Mouse (Mus musculus) embryonic facial prominence, embryonic 11.5 days (tissue): ENCODE measurements around the gene Abca8a. TPM values are rescaled to one million over a fixed set of nuclear protein-coding genes. Genes with fewer than 3 reads are reported as not detected.
"Not testable (repeated sequence)": the region's sequence is repeated elsewhere in the genome, so short reads cannot be mapped to it uniquely, and the experiment has no call there.

ENCODE experiments used
- ATAC-seq: fragments of 200-750 bp; cut with Nextera tagmentation; replicated peaks from 2 replicates; pipeline ENCODE4 v1.8.0; 2017; ENCODE audit warnings: low read depth; ENCODE audit not compliant: insufficient number of reproducible peaks, low FRiP score, low TSS enrichment
- DNase-seq: peaks from one replicate; pipeline ENCODE4 v3.0.0-alpha.2; 2015; ENCODE audit warnings: low spot score
- H3K27ac ChIP-seq: fragments of 300-500 bp; sonication (generic); replicated peaks from 2 replicates; pipeline ENCODE4 v1.5.1; 2014; ENCODE audit warnings: mild to moderate bottlenecking, low read depth, low read length, control low read depth
- H3K27me3 ChIP-seq: fragments of 300-500 bp; sonication (generic); 2 replicates; pipeline ENCODE4 v1.6.1; 2014; ENCODE audit warnings: mild to moderate bottlenecking, low read length, moderate library complexity, mixed read lengths; ENCODE audit not compliant: control insufficient read depth, insufficient read depth
- H3K36me3 ChIP-seq: fragments of 300-500 bp; sonication (generic); replicated peaks from 2 replicates; pipeline ENCODE4 v1.6.1; 2014; ENCODE audit warnings: low read depth, mild to moderate bottlenecking, low read length, moderate library complexity, mixed read lengths; ENCODE audit not compliant: control insufficient read depth, insufficient read depth
- H3K4me1 ChIP-seq: fragments of 300-500 bp; sonication (generic); 2 replicates; pipeline ENCODE4 v1.6.1; 2014; ENCODE audit warnings: low read length, mixed read lengths; ENCODE audit not compliant: control insufficient read depth, insufficient read depth
- H3K4me2 ChIP-seq: fragments of 300-500 bp; sonication (generic); 2 replicates; pipeline ENCODE4 v1.6.1; 2014; ENCODE audit warnings: low read depth, mild to moderate bottlenecking, control low read depth, low read length, moderate library complexity
- H3K4me3 ChIP-seq: fragments of 300-500 bp; sonication (generic); 2 replicates; pipeline ENCODE4 v1.5.1; 2014; ENCODE audit warnings: low read depth, low read length, control low read depth
- H3K9ac ChIP-seq: fragments of 300-500 bp; sonication (generic); replicated peaks from 2 replicates; pipeline ENCODE4 v1.6.1; 2014; ENCODE audit warnings: mild to moderate bottlenecking, control low read depth, low read length
- H3K9me3 ChIP-seq: fragments of 300-500 bp; sonication (generic); replicated peaks from 2 replicates; pipeline ENCODE4 v1.6.1; 2016; ENCODE audit warnings: mild to moderate bottlenecking, low read length, inconsistent platforms, mixed read lengths; ENCODE audit not compliant: control insufficient read depth
- WGBS: fragments of 180-500 bp; shearing (Covaris S2); extraction: QIAGEN DNeasy Blood & Tissue Kit; methylation state at CpG from one replicate; pipeline ENCODE4 v1.1.7; 2014; 5-methylcytosine and 5-hydroxymethylcytosine counted together
- polyA plus RNA-seq: library from polyadenylated mRNA; unstranded; fragments of >200 nt; fragmentation: Nextera tagmentation; extraction: Ambion mirVana; gene quantifications from 2 replicates; pipeline ENCODE4 v1.2.1, GENCODE M21; 2014

Gene Abca8a
- polyA plus RNA-seq, 1 experiment from 2014 or later = not detected

- Histone ChIP-seq H3K4me1 (no peaks in the 10 kb centered on the region), H3K4me3 (no peak overlapping the region), H3K36me3 (no peaks in the 10 kb centered on the region), H3K4me2 (no peak overlapping the region), H3K27ac (no peak overlapping the region), H3K27me3 (no peaks in the 10 kb centered on the region), H3K9ac (no peak overlapping the region), H3K9me3 (no peaks in the 10 kb centered on the region)
- ATAC-seq = no peak
- 89% methylated on average over 2 of the region's 2 CpGs for WGBS
- DNase-seq = no peak
These were observed 84.8 kb downstream of the Abca8a start for GRCm38 (mm10) chr11:110010836-110011546.

GRCm38 (mm10) chr11:109995624-109996023 is 100.2 kb downstream of the Abca8a start, which contains the start of gene Abca8b:
Abca8b (minus strand) TSS chr11:109995845.
- DNase-seq = peak; percentile 89
- WGBS = 0% methylated on average over 15 of the region's 15 CpGs
- H3K9me3 ChIP-seq = no peaks in the 10 kb centered on the region
- H3K4me2 ChIP-seq = peak within 1 kb of the TSS; percentile 55
- H3K4me1 ChIP-seq = no peaks in the 10 kb centered on the region
- peak within 1 kb of the TSS; percentile 33 for H3K4me3 ChIP-seq
- peak; percentile 94 for ATAC-seq
- no peak within 1 kb of the TSS for H3K27ac ChIP-seq
- H3K9ac ChIP-seq = peak within 1 kb of the TSS; percentile 32; the same call in 1 of the 2 replicates
- H3K36me3 ChIP-seq = no peaks in the 10 kb centered on the region
- no peaks in the 10 kb centered on the region for H3K27me3 ChIP-seq

GRCm38 (mm10) chr11:109995013-109995412 is 100.8 kb downstream of the Abca8a start:
- no peak overlapping the region for H3K4me2 ChIP-seq
- H3K4me1 ChIP-seq = no peaks in the 10 kb centered on the region
- no peaks in the 10 kb centered on the region for H3K27me3 ChIP-seq
- no peak overlapping the region for H3K9ac ChIP-seq
- 4% methylated on average over 3 of the region's 3 CpGs for WGBS
- ATAC-seq (no peak; the same call in 1 of the 2 replicates), DNase-seq (peak; percentile 32)
- H3K27ac ChIP-seq = no peak overlapping the region
- no peaks in the 10 kb centered on the region for H3K9me3 ChIP-seq
- no peaks in the 10 kb centered on the region for H3K36me3 ChIP-seq
- H3K4me3 ChIP-seq = no peak overlapping the region

- Histone ChIP-seq H3K9me3 (no peaks in the 10 kb centered on the region), H3K27me3 (no peaks in the 10 kb centered on the region), H3K9ac (no peak overlapping the region), H3K36me3 (no peaks in the 10 kb centered on the region), H3K27ac (no peak overlapping the region), H3K4me2 (no peak overlapping the region), H3K4me3 (no peak overlapping the region), H3K4me1 (no peaks in the 10 kb centered on the region)
- DNase-seq (no peak), ATAC-seq (no peak)
- 53% methylated on average over 6 of the region's 6 CpGs for WGBS
These were observed 101.8 kb downstream of the Abca8a start for GRCm38 (mm10) chr11:109994014-109994413.

- H3K9me3 ChIP-seq = no peaks in the 10 kb centered on the region
- 84% methylated on average over 3 of the region's 3 CpGs for WGBS
- DNase-seq (no peak), ATAC-seq (no peak)
- no peaks in the 10 kb centered on the region for H3K36me3 ChIP-seq
- H3K27me3 ChIP-seq = no peaks in the 10 kb centered on the region
- H3K9ac ChIP-seq = no peak overlapping the region
- no peak overlapping the region for H3K4me3 ChIP-seq
- no peaks in the 10 kb centered on the region for H3K4me1 ChIP-seq
- no peak overlapping the region for H3K4me2 ChIP-seq
- H3K27ac ChIP-seq = no peak overlapping the region
These were observed 104.5 kb downstream of the Abca8a start for GRCm38 (mm10) chr11:109991270-109991669.

GRCm38 (mm10) chr11:109990256-109990655 is 105.5 kb downstream of the Abca8a start:
- no peaks in the 10 kb centered on the region for H3K9me3 ChIP-seq
- H3K36me3 ChIP-seq = no peaks in the 10 kb centered on the region
- ATAC-seq = no peak
- H3K4me3 ChIP-seq = no peak overlapping the region
- WGBS = 82% methylated on average over 2 of the region's 2 CpGs
- no peak overlapping the region for H3K27ac ChIP-seq
- no peak overlapping the region for H3K9ac ChIP-seq
- DNase-seq = no peak
- H3K4me2 ChIP-seq = no peak overlapping the region
- no peaks in the 10 kb centered on the region for H3K4me1 ChIP-seq
- no peaks in the 10 kb centered on the region for H3K27me3 ChIP-seq

GRCm38 (mm10) chr11:109988164-109988563 is 107.6 kb downstream of the Abca8a start:
- Histone ChIP-seq H3K4me2 (no peak overlapping the region), H3K9me3 (no peaks in the 10 kb centered on the region), H3K27me3 (no peaks in the 10 kb centered on the region), H3K4me3 (no peak overlapping the region), H3K27ac (no peak overlapping the region), H3K9ac (no peak overlapping the region), H3K36me3 (no peaks in the 10 kb centered on the region), H3K4me1 (no peaks in the 10 kb centered on the region)
- DNase-seq (no peak), ATAC-seq (no peak)
- 55% methylated on average over 1 of the region's 1 CpGs for WGBS

- H3K27ac ChIP-seq = not testable (repeated sequence)
These were observed 108.2 kb downstream of the Abca8a start for GRCm38 (mm10) chr11:109987460-109988072.

More at GRCm38 (mm10) chr11:109987460-109988072, 108.2 kb downstream of the Abca8a start:
- H3K9ac ChIP-seq, ATAC-seq, H3K9me3 ChIP-seq, H3K4me2 ChIP-seq, H3K36me3 ChIP-seq, H3K4me1 ChIP-seq, H3K4me3 ChIP-seq, H3K27me3 ChIP-seq: not testable (repeated sequence)
- 34% methylated on average over 11 of the region's 11 CpGs for WGBS
- DNase-seq = peak; percentile 21
